Mouse (Mus musculus): ENCODE results near the gene App.

Gene App

GRCm38 (mm10) chr16:84974176-84974518 is 199.4 kb downstream of the App start:
- in situ Hi-C loops (cut with MseI, MboI) = no loop called here

- in situ Hi-C loops (cut with MseI, MboI) = no loop called here
These were observed 200.0 kb downstream of the App start for GRCm38 (mm10) chr16:84973446-84974175.

GRCm38 (mm10) chr16:84971535-84972330 is 201.8 kb downstream of the App start:
- in situ Hi-C loops (cut with MseI, MboI) = no loop called here

GRCm38 (mm10) chr16:84969026-84969425 is 204.5 kb downstream of the App start:
- in situ Hi-C loops (cut with MseI, MboI) = no loop called here

- in situ Hi-C loops (cut with MseI, MboI) = no loop called here
These were observed 206.6 kb downstream of the App start for GRCm38 (mm10) chr16:84966983-84967382.

- in situ Hi-C loops (cut with MseI, MboI) = no loop called here
These were observed 207.5 kb downstream of the App start for GRCm38 (mm10) chr16:84966096-84966495.

GRCm38 (mm10) chr16:84963960-84964359 is 209.6 kb downstream of the App start:
- in situ Hi-C loops (cut with MseI, MboI) = no loop called here

GRCm38 (mm10) chr16:84963527-84963926 is 210.0 kb downstream of the App start:
- in situ Hi-C loops (cut with MseI, MboI) = no loop called here

- in situ Hi-C loops (cut with MseI, MboI) = loop anchor here in 1 of 2 experiments (10.0 kb wide), 1 partner anchor 218 kb away; the partner anchor contains the start of gene App
These were observed 216.3 kb downstream of the App start for GRCm38 (mm10) chr16:84957253-84957652.

- in situ Hi-C loops (cut with MseI, MboI) = loop anchor here in 1 of 2 experiments (10.0 kb wide), 1 partner anchor 218 kb away; the partner anchor contains the start of gene App
These were observed 216.9 kb downstream of the App start for GRCm38 (mm10) chr16:84956690-84957089.

GRCm38 (mm10) chr16:84955840-84956239 is 217.7 kb downstream of the App start:
- in situ Hi-C loops (cut with MseI, MboI) = loop anchor here in 1 of 2 experiments (10.0 kb wide), 1 partner anchor 219 kb away; the partner anchor contains the start of gene App

GRCm38 (mm10) chr16:84955204-84955839 is 218.2 kb downstream of the App start:
- in situ Hi-C loops (cut with MseI, MboI) = loop anchor here in 1 of 2 experiments (10.0 kb wide), 1 partner anchor 219 kb away; the partner anchor contains the start of gene App

- in situ Hi-C loops (cut with MseI, MboI) = no loop called here
These were observed 242.5 kb downstream of the App start for GRCm38 (mm10) chr16:84931024-84931423.

- in situ Hi-C loops (cut with MseI, MboI) = no loop called here
These were observed 245.7 kb downstream of the App start for GRCm38 (mm10) chr16:84927827-84928226.

- in situ Hi-C loops (cut with MseI, MboI) = no loop called here
These were observed 253.8 kb downstream of the App start for GRCm38 (mm10) chr16:84919649-84920308.

- in situ Hi-C loops (cut with MseI, MboI) = no loop called here
These were observed 254.5 kb downstream of the App start for GRCm38 (mm10) chr16:84919087-84919486.

GRCm38 (mm10) chr16:84916772-84917171 is 256.8 kb downstream of the App start:
- in situ Hi-C loops (cut with MseI, MboI) = no loop called here

GRCm38 (mm10) chr16:84911477-84912165 is 261.9 kb downstream of the App start:
- in situ Hi-C loops (cut with MseI, MboI) = no loop called here

- in situ Hi-C loops (cut with MseI, MboI) = no loop called here
These were observed 270.6 kb downstream of the App start for GRCm38 (mm10) chr16:84902995-84903394.
